Comparison of ENCODE assay signal across 41 mouse cellular contexts in the genomic region with DNA sequence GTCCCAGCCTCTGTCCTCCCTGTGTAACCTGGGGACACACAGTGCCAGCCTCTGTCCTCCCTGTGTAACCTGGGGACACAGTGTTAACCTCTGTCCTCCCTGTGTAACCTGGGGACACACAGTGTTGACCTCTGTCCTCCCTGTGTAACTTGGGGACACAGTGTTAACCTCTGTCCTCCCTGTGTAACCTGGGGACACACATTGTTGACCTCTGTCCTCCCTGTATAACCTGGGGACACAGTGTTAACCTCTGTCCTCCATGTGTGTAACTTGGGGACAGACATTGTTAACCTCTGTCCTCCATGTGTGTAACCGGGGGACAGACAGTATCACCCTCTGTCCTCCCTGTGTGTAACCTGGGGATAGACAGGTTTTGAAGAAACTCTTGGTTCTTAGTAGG. TPM values are rescaled to one million over a fixed set of nuclear protein-coding genes. Genes with fewer than 3 reads are reported as not detected.
"Had no signal": no experiment of that assay in that cellular context is flagged by ENCODE, and none has a peak within 500 bp of the region (broad histone marks: within the 10 kb centered on the region; RNA-seq: fewer than 3 reads in every experiment).

No protein-coding gene starts in this region.

- DNase-seq: gastrocnemius, adult 2 months; gastrocnemius, postnatal 10 days; gastrocnemius, postnatal 36 days; heart, adult 11 months; heart, postnatal 14 days; heart, postnatal 36 days; kidney, adult 11 months; kidney, adult 2 months; kidney, adult 9 months; kidney, postnatal 14 days; kidney, postnatal 36 days; layer of hippocampus, adult 9-11 months; layer of hippocampus, postnatal 36 days; left cerebral cortex, postnatal 4 days had no signal

- H3K27me3 ChIP-seq: heart, embryonic 13.5 days; heart, embryonic 15.5 days; hindbrain, embryonic 13.5 days; hindbrain, embryonic 15.5 days; kidney, embryonic 15.5 days; limb, embryonic 13.5 days; limb, embryonic 15.5 days had no signal

- H3K27ac ChIP-seq: gastrocnemius, adult 2 months; heart, embryonic 10.5 days; heart, embryonic 13.5 days; heart, embryonic 15.5 days; hindbrain, embryonic 13.5 days; hindbrain, embryonic 15.5 days; hindbrain, postnatal 0 days; kidney, embryonic 15.5 days; kidney, postnatal 0 days; limb, embryonic 13.5 days; limb, embryonic 15.5 days; liver, embryonic 14.5 days had no signal

- H3K4me3 ChIP-seq: gastrocnemius, adult 2 months; heart, embryonic 10.5 days; heart, embryonic 13.5 days; heart, embryonic 15.5 days; hindbrain, embryonic 13.5 days; hindbrain, embryonic 15.5 days; kidney, embryonic 15.5 days; limb, embryonic 13.5 days; limb, embryonic 15.5 days had no signal

- H3K4me2 ChIP-seq: heart, embryonic 13.5 days; heart, embryonic 15.5 days; hindbrain, embryonic 13.5 days; hindbrain, embryonic 15.5 days; kidney, embryonic 15.5 days; limb, embryonic 13.5 days; limb, embryonic 15.5 days had no signal

- ATAC-seq: hindbrain, postnatal 0 days; intestine, embryonic 16.5 days had no signal

- H3K9me3 ChIP-seq: heart, embryonic 10.5 days; heart, embryonic 13.5 days; heart, embryonic 15.5 days; hindbrain, embryonic 13.5 days; hindbrain, embryonic 15.5 days; kidney, embryonic 15.5 days; limb, embryonic 13.5 days; limb, embryonic 15.5 days had no signal

- H3K36me3 ChIP-seq: heart, embryonic 10.5 days; heart, embryonic 15.5 days; hindbrain, embryonic 15.5 days had no signal

- H3K9ac ChIP-seq: heart, embryonic 13.5 days; heart, embryonic 15.5 days; hindbrain, embryonic 13.5 days; hindbrain, embryonic 15.5 days; kidney, embryonic 15.5 days; limb, embryonic 13.5 days; limb, embryonic 15.5 days; liver, embryonic 14.5 days had no signal

- H3K4me1 ChIP-seq: hindbrain, embryonic 13.5 days; hindbrain, embryonic 15.5 days had no signal

RNA-seq across cellular contexts. Expression of a gene that starts 39.3 kb away (rescaled TPM):
- total RNA-seq: heart, postnatal 14 days; heart, postnatal 36 days had no signal
- polyA plus RNA-seq: heart, embryonic 10.5 days; hindbrain, embryonic 11.5 days had no signal

RNA-seq across cellular contexts. Expression of a gene that starts 51.0 kb away (rescaled TPM):
- total RNA-seq: gastrocnemius, adult 2 months; heart, adult 8-10 months; heart, postnatal 14 days; heart, postnatal 36 days; hematopoietic stem cell, adult 5-6 weeks; hindbrain, postnatal 0 days; layer of hippocampus, adult 18-20 months; layer of hippocampus, adult 8-10 months; layer of hippocampus, postnatal 14 days; layer of hippocampus, postnatal 36 days; left cerebral cortex, adult 18-20 months; left cerebral cortex, adult 8-10 months; left cerebral cortex, postnatal 10 days; left cerebral cortex, postnatal 25 days; left cerebral cortex, postnatal 4 days had no signal
- polyA plus RNA-seq: frontal cortex, adult 2 months; heart, embryonic 10.5 days; heart, embryonic 13.5 days; heart, embryonic 15.5 days; heart, postnatal 0 days; hindbrain, embryonic 11.5 days; hindbrain, embryonic 13.5 days; hindbrain, embryonic 15.5 days; hindbrain, postnatal 0 days; intestine, embryonic 14.5 days; intestine, embryonic 16.5 days; kidney, adult 2 months; kidney, embryonic 15.5 days; kidney, postnatal 0 days; large intestine, adult 2 months; limb, embryonic 11.5 days; limb, embryonic 13.5 days; liver, embryonic 14.5 days had no signal

RNA-seq across cellular contexts. Expression of a gene that starts 58.8 kb away (rescaled TPM):
- total RNA-seq: gastrocnemius, adult 2 months; gastrocnemius, postnatal 10 days; gastrocnemius, postnatal 36 days; heart, adult 8-10 months; heart, postnatal 14 days; heart, postnatal 36 days; hematopoietic stem cell, adult 5-6 weeks; hindbrain, postnatal 0 days; layer of hippocampus, adult 18-20 months; layer of hippocampus, adult 8-10 months; layer of hippocampus, postnatal 14 days; layer of hippocampus, postnatal 36 days; left cerebral cortex, adult 18-20 months; left cerebral cortex, adult 8-10 months; left cerebral cortex, postnatal 10 days; left cerebral cortex, postnatal 25 days; left cerebral cortex, postnatal 4 days had no signal
- polyA plus RNA-seq: frontal cortex, adult 2 months; heart, embryonic 10.5 days; heart, embryonic 13.5 days; heart, embryonic 15.5 days; heart, postnatal 0 days; hindbrain, embryonic 11.5 days; hindbrain, embryonic 13.5 days; hindbrain, embryonic 15.5 days; hindbrain, postnatal 0 days; intestine, embryonic 14.5 days; intestine, embryonic 16.5 days; kidney, adult 2 months; kidney, postnatal 0 days; large intestine, adult 2 months; limb, embryonic 11.5 days; limb, embryonic 13.5 days; liver, embryonic 14.5 days had no signal
